Mouse (Mus musculus): Measurements from ENCODE around the gene Cyp2j7. TPM values are rescaled to one million over a fixed set of nuclear protein-coding genes. Genes with fewer than 3 reads are reported as not detected.

Cyp2j7 gene
- polyA plus RNA-seq, 1 experiment from 2014 or later = not detected

GRCm38 (mm10) chr4:96162839-96163238 is 73.6 kb downstream of the Cyp2j7 start:
- H3K27me3 ChIP-seq (ENCODE audit: control insufficient read depth, insufficient read depth, low read length) = no peaks in the 10 kb centered on the region
- H3K27ac ChIP-seq (replicated peaks; ENCODE audit: low read depth, low read length) = no peak overlapping the region
- no peak for DNase-seq (ENCODE audit: low spot score)
- no peaks in the 10 kb centered on the region for H3K36me3 ChIP-seq (replicated peaks; ENCODE audit: control insufficient read depth, insufficient read depth, low read depth, low read length)
- H3K9me3 ChIP-seq (replicated peaks; ENCODE audit: control insufficient read depth, low read length) = no peaks in the 10 kb centered on the region
- H3K4me3 ChIP-seq (ENCODE audit: low read depth, low read length) = no peak overlapping the region
- no peak overlapping the region for H3K4me2 ChIP-seq (ENCODE audit: low read depth, low read length)
- no peaks in the 10 kb centered on the region for H3K4me1 ChIP-seq (ENCODE audit: control insufficient read depth, insufficient read depth, low read length)
- 75% methylated on average over 1 of the region's 1 CpGs for WGBS
- ATAC-seq (replicated peaks; ENCODE audit: insufficient number of reproducible peaks, low FRiP score, low TSS enrichment, low read depth) = no peak
- H3K9ac ChIP-seq (replicated peaks; ENCODE audit: low read length) = no peak overlapping the region

GRCm38 (mm10) chr4:96161575-96161974 is 74.9 kb downstream of the Cyp2j7 start:
- H3K27ac ChIP-seq (replicated peaks; ENCODE audit: low read depth, low read length) = no peak overlapping the region
- no peaks in the 10 kb centered on the region for H3K36me3 ChIP-seq (replicated peaks; ENCODE audit: control insufficient read depth, insufficient read depth, low read depth, low read length)
- no peak overlapping the region for H3K4me3 ChIP-seq (ENCODE audit: low read depth, low read length)
- no peak for ATAC-seq (replicated peaks; ENCODE audit: insufficient number of reproducible peaks, low FRiP score, low TSS enrichment, low read depth)
- no peaks in the 10 kb centered on the region for H3K4me1 ChIP-seq (ENCODE audit: control insufficient read depth, insufficient read depth, low read length)
- no peak overlapping the region for H3K9ac ChIP-seq (replicated peaks; ENCODE audit: low read length)
- 69% methylated on average over 1 of the region's 1 CpGs for WGBS
- H3K27me3 ChIP-seq (ENCODE audit: control insufficient read depth, insufficient read depth, low read length) = no peaks in the 10 kb centered on the region
- no peaks in the 10 kb centered on the region for H3K9me3 ChIP-seq (replicated peaks; ENCODE audit: control insufficient read depth, low read length)
- no peak for DNase-seq (ENCODE audit: low spot score)
- no peak overlapping the region for H3K4me2 ChIP-seq (ENCODE audit: low read depth, low read length)

Other genes starting within 250 kb of the Cyp2j7 start
- 0.34 TPM in 1 of 2 replicates, not detected in the other for gene Cyp2j13, start 159.1 kb downstream of the Cyp2j7 start, polyA plus RNA-seq (2014; fragmentation: Nextera tagmentation; extraction: Ambion mirVana)
- gene Cyp2j12, start 95.5 kb downstream of the Cyp2j7 start, polyA plus RNA-seq (2014; fragmentation: Nextera tagmentation; extraction: Ambion mirVana) = not detected in 2 replicates
- not detected in 2 replicates for gene Cyp2j11, start 112.0 kb upstream of the Cyp2j7 start, polyA plus RNA-seq (2014; fragmentation: Nextera tagmentation; extraction: Ambion mirVana)

All from embryonic facial prominence, embryonic 11.5 days (tissue).